Mouse (Mus musculus) gastrocnemius, postnatal 36 days (tissue): ENCODE measurements at regions not wholly inside any gene's neighbourhood (a gene's known extent, or its start where the extent isn't known, plus 50 kb on each side); places are given as distances from the start of the nearest gene placed in this dataset.
"Not testable (repeated sequence)": the region's sequence is repeated elsewhere in the genome, so short reads cannot be mapped to it uniquely, and the experiment has no call there.

Experiments used
- DNase-seq, 2 experiments: peaks; one replicate each; pipeline ENCODE4 v3.0.0; 2022
- intact Hi-C: fragments of 180-260 bp; cut with DNase I; formaldehyde crosslinking; loops from one replicate; pipeline ENCODE4 v1.15.1; 2025

GRCm38 (mm10) chr1:47306961-47307360 lies 414.3 kb upstream of the Slc39a10 start:
- intact Hi-C loops: no loop called here
- no peak for DNase-seq

DNA sequence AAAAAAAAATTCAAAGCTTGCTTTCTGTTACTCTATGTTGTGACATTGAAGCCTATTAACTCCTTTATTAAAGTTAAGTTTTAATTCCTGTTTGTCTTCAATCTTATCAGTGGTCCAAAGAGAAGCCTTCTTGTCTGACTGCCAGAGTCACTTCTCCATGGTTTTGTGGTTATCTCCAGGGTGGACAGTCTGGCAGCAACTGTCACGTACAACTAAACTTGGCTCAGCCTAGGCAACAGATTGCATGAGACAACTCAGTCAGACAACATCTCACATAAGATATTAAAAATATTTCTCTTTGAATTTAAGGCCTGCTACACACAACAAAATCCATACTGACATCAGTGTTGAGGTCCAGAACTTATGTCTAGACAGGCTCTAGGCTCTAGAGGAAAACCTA lies 406.7 kb upstream of the Slc39a10 start:
- intact Hi-C loops: no loop called here

DNA sequence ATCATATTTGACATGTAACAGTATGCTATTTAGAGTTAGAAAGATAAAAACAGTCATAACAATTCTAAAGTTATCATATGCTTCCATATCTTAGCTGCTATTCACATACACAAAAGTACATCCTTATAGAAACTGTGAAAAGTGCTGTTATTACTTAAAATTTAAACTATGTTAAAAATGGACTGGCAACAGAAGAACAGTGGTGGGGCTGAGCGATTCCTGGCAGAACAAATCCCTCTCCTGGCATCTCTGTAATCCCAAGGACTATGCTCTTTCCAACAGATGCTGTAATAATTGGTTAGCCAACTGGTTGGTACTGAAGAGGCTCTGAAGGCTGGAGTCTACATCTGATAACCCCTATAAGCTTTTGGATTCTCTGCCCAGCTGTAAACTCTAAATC lies 393.0 kb upstream of the Slc39a10 start:
- intact Hi-C loops: no loop called here
- no peak for DNase-seq

More for the DNA sequence above, 406.7 kb upstream of the Slc39a10 start:
- DNase-seq: no peak

DNA sequence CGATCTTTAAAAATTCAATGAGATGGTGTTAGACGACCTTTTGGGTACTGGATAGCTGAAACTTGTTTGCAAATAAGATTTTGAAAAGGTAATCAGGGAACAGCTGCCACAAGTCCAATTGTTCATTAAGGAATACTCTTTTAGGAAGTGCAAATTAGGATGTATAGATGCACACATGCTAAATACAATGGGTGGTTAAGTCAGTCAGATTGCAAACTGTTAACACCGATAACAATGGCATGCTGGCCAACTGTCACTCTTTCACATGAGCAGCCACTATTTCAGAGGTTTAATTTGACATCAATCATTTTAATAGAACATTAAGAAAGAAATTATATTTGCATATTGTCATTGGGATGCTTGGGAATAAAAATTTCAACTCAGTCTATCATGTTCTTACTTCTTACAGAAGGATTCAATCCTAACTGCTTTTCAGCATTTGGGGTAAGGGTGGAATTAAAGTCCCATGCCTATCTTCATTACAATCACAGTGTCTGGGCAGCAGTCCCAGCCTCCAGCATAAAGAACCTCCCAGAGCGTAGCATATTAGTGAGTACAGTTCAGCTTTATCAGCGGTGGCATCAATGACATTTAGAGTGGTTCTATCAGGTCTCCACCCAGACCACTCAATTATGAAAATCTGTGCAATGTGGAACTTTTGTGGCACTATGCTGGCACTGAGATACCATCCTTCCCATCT lies 385.8 kb upstream of the Slc39a10 start:
- intact Hi-C loops: no loop called here
- DNase-seq: no peak

GRCm38 (mm10) chr1:47277839-47278238 lies 385.2 kb upstream of the Slc39a10 start:
- no peak for DNase-seq

GRCm38 (mm10) chr1:47272131-47272530 lies 379.5 kb upstream of the Slc39a10 start:
- intact Hi-C loops: no loop called here
- DNase-seq: no peak

More at GRCm38 (mm10) chr1:47277839-47278238, 385.2 kb upstream of the Slc39a10 start:
- intact Hi-C loops: no loop called here

DNA sequence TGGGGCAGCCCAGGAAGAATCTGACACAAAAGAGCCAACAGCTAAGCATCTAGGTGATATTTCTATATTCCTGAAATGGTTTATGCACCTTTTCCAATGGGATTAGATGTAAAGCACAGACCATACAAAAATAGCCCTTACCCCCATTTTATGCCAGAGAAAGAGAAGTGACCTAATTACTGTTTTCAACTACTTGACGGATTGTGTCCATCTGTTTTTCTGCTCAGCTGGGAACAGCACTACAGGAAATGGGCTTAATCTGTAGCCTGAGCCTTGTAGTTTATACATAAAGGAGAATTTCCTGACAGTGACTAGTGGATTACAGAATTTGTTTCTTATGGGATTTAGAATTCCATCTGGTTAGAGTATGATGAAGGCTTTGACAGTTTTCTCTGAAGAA lies 371.0 kb upstream of the Slc39a10 start:
- intact Hi-C loops: no loop called here
- no peak for DNase-seq

GRCm38 (mm10) chr1:47261505-47262130 lies 369.0 kb upstream of the Slc39a10 start:
- DNase-seq: no peak
- intact Hi-C loops: no loop called here

DNA sequence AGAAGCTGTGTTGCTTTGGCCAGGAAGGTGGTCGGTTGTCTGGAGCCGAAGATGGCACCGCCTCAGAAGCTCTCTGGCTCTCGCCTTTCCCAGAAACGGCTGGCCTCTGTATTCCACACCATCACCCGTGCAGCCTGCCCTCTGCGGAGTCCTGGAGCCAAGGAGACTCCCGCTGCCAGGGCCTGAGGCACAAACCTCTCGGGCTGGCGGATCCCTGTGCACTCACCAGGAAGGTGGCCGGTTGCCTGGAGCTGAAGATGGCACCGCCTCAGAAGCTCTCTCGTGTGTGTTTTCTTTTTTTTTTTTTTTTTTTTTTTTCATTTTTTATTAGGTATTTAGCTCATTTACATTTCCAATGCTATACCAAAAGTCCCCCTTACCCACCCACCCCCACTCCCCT lies 358.1 kb upstream of the Slc39a10 start:
- intact Hi-C loops, DNase-seq: not testable (repeated sequence)

- no peak for DNase-seq
- intact Hi-C loops: no loop called here
Observed at GRCm38 (mm10) chr1:47217088-47217487, 324.4 kb upstream of the Slc39a10 start.

DNA sequence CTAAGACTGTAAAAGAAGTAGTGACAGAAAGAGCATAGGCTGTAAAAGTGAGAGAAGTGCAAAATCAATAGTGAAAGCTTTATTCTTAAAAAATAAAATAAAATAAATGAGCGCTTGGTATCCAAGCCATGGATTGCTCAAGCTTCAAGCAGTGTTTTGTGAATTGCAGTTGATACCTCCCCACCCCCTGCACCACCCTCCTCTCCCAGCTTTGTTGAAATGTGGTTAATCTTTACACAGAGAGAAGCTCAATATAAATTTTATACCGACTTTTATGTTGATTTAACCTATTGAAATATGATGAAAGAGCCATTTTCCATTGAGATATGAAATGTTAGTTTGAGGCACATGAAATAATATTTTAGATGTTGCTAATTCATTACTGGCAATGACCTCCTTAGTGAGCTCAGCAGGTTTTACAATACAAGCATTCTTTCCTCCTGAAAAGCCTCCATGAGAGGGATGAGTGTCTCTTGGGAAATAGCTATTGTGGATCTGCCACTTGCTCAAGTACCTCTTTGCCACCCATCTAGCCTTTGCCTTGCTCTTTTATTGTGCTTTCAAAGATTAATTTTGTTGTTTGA lies 323.9 kb upstream of the Slc39a10 start:
- DNase-seq: no peak
- intact Hi-C loops: no loop called here

GRCm38 (mm10) chr1:47213476-47213875 lies 320.8 kb upstream of the Slc39a10 start:
- no peak for DNase-seq
- intact Hi-C loops: no loop called here

- intact Hi-C loops: no loop called here
- DNase-seq: no peak
Observed at GRCm38 (mm10) chr1:47193001-47193400, 300.3 kb upstream of the Slc39a10 start.

DNA sequence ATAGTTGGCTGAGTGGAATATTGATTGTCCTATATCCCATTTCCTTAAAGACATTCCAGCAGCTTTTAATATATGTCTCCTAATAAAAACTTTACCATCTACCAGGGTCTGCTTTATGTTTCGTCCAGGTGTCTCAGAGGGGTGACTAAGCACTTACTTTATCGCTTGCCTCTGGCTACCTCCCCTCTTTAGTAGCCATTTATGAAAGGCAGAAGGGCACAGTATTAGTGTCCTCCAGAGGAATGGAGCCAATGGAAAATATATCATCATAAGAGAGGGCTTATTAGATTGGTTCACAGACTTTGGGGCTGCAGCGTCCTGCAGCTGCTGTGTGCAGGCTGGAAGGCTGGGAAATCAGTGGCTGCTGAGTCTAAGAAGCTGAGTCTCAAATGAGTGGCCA lies 271.8 kb upstream of the Slc39a10 start:
- no peak for DNase-seq
- intact Hi-C loops: no loop called here

DNA sequence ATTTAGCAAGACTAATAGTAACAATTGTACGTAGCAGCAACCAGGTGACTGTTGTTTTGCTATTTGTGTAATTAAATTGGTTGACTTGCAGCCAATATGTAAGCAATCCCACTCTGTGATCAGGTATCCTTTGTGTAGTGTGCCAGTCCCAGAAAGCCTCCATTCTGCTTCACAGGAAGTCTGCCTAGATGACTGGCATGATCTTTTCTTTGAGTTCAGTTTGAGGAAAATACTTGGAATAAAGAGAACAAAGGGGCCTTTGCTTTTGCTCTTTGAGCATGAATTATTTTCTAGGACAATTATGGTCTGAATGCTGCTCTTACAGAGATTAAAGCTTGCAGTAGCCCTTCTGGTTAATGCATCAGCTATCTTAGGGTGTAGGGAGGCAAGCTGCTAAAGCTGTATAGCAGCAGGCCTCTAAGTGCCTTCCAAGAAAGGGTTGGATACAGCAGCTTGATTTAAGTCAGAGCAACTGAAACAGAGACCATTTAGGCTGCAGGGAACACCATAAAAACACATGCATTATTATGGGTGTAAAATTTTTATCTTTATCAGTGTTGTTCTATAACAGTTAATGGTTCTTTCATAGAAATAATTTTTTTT lies 271.3 kb upstream of the Slc39a10 start:
- intact Hi-C loops: no loop called here
- no peak for DNase-seq

- intact Hi-C loops, DNase-seq: not testable (repeated sequence)
Observed at GRCm38 (mm10) chr1:47130031-47130430, 237.4 kb upstream of the Slc39a10 start.

GRCm38 (mm10) chr1:47119636-47120035 lies 227.0 kb upstream of the Slc39a10 start:
- no peak for DNase-seq
- intact Hi-C loops: no loop called here

DNA sequence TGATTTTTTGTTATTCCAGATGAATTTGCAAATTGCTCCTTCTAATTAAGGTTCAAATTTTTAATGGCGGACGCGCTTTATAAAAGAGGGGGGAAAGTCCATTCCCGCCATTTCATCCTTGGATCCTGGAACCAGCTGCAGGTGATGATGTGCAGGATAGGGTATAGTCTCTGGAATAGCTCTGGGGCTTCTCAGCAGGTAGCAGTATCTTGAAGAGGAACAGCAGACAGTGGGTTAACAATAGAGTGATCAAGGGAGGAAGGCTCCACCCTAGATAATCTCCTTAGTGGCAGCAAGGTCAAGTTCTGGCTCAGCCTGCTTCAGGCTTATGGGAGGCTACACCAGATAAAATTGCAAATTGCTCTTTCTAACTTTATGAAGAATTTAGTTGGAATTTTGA lies 224.0 kb upstream of the Slc39a10 start:
- intact Hi-C loops, DNase-seq: not testable (repeated sequence)

DNA sequence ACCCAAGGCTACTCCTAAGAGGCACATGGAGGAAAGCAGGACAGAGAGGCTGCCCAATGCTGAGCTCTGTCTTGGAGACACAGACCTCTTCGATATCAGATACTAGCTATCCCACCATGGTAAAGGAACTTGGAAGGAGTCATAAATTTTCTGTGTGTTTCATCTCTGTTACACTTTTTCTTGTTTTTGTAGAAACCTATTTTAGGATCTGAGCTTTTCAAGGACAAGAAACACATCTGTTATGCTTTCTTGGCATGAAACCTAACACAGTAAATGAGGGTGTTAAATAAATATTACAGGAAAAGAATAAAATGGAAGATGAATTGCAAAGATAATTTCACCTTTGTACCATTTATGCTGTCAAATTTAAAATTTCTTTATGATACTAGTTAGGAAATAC lies 219.8 kb upstream of the Slc39a10 start:
- no peak for DNase-seq
- intact Hi-C loops: no loop called here

DNA sequence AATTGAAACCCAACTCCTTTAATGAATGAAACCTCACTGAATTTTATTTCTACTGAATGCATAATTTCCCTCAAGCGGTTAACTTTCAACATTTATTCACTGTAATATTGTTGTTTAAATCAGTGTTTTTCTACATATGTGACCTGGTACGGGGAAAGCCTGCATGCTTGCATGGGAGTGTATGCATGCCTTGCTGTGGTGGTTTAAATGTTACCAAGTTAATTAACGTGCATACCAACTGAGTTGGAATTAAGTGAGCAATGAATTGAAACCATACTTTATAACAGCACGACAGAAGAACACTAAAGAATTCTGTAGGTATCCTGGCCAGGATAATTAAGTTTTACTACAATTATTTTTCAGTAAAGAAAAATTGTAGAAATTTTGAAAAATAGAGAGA lies 211.4 kb upstream of the Slc39a10 start:
- no peak for DNase-seq
- intact Hi-C loops: no loop called here

DNA sequence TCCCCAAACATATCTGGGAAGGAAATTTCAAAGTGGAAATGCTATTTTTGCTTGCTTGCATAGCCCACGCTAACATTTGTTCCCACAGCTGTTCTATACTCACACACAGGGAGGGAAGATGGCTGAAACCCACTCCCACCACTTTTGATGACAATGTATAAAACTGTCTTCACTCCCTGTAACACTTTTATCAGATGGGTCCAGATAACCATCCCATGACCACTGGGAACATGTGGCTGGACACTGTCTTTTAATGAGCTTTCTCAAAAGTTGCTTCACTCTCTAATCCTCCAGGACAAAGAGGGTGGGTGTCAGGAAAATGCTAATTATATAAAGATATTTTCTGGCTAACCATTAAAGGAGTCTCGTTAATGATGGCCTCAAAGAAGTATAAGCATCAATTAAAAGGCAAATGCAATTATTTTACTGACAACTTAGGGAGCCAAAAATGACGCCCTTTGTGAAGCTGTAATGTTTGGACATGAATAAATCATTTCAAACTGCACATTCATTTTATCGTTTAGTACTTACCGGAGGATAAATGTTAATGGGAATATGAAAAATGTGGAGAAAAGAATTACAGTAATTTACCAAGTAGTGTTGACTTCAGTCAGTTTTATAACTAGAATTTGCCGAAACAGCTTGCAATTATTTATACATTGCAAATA lies 210.8 kb upstream of the Slc39a10 start:
- no peak for DNase-seq
- intact Hi-C loops: no loop called here
